Mouse (Mus musculus) CD4-positive helper T cell, adult 2 months (primary cell): ENCODE results near the gene 6030468B19Rik.
A peak's percentile ranks its signal among the peaks of the same experiment; 100 is the strongest.
"Not testable (repeated sequence)": the region's sequence is repeated elsewhere in the genome, so short reads cannot be mapped to it uniquely, and the experiment has no call there.

Experiments
- DNase-seq: peaks from one replicate; pipeline ENCODE4 v3.0.0-alpha.2; 2012; ENCODE audit warnings: low read depth, missing footprints, low spot score

6030468B19Rik gene

DNA sequence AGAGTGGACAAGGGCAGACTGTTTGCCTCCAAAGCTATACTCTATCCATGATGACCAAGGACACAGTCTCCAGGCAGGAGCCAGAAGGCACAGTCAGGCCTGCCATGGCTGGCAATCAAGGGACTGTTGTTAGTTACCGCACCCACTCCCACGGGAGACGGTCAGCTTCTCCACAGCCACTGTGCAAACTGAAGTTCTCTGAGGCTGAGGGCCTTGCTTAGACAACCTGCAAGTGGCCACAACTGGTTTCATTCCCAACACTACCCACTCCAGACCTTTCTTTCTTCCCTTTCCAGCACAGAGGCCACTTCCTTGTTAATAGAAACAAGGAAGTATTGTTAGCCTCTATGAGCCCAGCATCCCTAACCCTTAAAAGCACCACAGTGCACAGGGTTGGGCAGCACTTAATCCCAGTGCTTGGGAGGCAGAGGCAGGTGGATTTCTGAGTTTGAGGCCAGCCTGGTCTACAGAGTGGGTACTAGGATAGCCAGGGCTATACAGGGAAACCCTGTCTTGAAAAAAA is 5.8 kb downstream of the 6030468B19Rik start:
- no peak for DNase-seq

- DNase-seq, result no peak
These were observed 9.3 kb downstream of the 6030468B19Rik start for GRCm38 (mm10) chr11:117806781-117807180.

GRCm38 (mm10) chr11:117809407-117810311 is 12.2 kb downstream of the 6030468B19Rik start, which contains the start of the genes Gm20708 and Syngr2:
Gene Gm20708, plus strand, starts transcription at chr11:117809668.
Gene Syngr2, plus strand, starts transcription at chr11:117809668.
- peak; percentile 77 for DNase-seq

DNA sequence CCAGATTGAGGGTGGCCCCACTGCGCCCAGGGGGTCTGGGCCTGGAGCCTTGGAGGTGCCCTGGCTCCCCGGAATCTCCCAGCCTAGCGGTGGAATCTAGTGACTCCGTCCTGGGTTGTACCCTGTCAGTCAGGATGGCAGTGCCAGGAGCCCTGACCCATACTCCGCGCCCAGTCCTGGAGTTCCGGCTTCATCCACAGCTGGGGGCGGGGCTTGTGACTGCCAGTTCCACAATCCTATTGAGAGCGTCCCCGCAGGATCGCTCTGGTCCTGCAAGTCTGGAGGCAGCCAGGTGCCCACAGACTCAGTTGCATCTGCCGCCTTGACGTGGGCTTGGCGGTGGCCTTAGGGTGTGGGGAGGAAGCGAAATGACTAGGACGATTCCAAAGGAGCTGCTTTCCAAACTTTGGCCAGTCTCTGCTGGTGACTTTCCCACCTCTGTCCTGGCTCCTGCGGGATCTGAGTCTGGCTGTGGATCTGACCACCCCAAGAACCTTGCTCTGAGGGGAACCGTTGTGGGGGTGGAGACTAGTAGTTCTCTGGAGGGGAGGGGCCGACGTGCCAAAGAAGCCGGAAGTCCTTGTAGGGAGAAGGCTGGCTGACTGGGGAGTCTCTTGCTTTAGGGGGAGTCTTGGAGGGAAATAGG is 13.1 kb downstream of the 6030468B19Rik start:
- DNase-seq, result peak; percentile 83

DNA sequence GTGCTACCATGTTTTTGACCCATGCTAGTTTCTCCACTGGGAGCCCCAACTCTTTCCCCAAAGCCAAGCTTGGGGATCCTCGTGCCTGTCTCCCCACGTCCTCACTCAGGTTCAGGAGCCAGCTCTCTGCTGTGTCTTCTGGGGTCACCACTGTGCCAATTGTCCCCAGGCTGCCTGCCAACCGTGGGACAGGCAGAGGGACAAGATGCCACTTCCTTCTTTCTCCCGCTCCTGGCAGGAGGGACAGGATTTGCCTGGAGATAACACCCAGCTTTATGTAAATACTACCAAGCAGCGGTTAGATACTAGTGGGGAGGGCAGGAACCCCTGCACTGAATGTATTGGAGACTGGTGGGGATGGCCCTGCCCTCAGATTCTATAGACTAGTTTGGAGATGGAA is 16.4 kb downstream of the 6030468B19Rik start:
- DNase-seq, result no peak

- no peak for DNase-seq
These were observed 17.4 kb downstream of the 6030468B19Rik start for GRCm38 (mm10) chr11:117814704-117815366.

- not testable (repeated sequence) for DNase-seq
These were observed 18.4 kb downstream of the 6030468B19Rik start for GRCm38 (mm10) chr11:117815850-117816249.

DNA sequence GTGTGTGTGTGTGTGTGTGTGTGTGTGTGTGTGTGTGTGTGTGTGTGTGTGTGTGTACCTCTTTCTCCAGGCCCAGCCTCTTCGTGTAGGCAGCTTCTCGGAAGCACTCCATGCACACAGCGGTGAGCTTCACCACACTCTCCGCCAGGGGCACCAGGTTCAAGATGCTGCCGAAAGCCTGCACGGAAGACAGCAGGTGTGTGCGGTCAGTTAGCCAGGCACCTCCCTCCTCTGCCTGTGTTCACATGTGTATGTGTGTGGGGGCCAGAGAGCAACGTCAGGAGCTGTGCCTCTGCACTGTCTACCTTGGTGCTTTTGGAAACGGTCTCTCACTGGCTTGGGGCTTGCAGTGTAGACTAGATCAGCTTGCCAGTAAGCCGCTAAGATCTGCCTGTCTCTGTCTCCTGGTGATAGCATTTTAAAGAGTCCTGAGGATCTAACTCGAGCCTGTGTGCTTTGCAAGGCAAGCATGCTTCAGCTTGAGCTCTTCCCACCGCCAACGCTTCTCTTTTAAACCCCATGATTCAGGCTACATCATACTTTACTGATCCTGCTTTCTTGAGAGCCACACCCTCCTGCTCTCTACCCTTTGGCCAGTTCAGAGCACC is 19.0 kb downstream of the 6030468B19Rik start:
- DNase-seq, result no peak

GRCm38 (mm10) chr11:117819095-117819494 is 21.6 kb downstream of the 6030468B19Rik start:
- no peak for DNase-seq

- DNase-seq, result no peak
These were observed 22.7 kb downstream of the 6030468B19Rik start for GRCm38 (mm10) chr11:117820173-117820572.

DNA sequence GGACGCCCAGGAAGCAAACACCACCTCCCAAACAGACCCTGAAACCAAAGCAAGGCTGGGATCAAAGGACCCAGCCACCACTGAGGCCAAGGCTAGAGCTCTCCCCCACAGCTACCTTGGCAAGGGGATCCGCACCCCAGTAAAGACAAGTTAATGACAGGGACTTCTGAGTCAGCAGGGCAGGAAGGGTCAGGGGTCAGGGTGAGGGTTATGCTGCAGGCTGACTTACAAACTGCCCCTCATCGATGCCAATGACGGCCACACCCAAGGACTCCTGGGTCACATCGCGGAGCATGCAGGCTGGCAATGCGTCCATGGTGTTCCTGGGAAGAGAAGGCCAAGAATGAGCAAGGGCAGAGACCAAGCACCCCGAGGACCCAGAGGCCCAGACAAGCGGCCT is 24.4 kb downstream of the 6030468B19Rik start:
- DNase-seq, result no peak

GRCm38 (mm10) chr11:117822728-117823241 is 25.3 kb downstream of the 6030468B19Rik start:
- no peak for DNase-seq

DNA sequence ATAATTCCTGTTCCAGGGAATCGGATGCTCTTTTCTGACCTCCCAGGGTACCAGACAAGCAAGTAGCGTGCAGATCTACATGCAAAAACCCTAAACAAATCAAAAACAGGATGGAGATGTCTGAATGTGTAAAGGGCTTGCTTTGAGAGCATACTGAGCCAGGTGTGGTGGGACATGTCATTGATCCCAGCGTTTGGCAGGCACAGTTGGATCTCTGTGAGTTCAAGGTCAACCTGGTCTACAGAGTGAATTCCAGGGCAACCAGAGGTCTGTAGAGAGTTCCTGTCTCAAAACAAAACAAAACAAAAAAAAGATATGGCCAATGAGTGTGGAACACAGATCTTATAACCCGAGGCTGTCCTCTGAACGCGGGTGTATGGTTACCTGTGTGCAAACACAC is 26.0 kb downstream of the 6030468B19Rik start:
- no peak for DNase-seq

GRCm38 (mm10) chr11:117824060-117824969 is 26.9 kb downstream of the 6030468B19Rik start:
- DNase-seq, result peak; percentile 83

DNA sequence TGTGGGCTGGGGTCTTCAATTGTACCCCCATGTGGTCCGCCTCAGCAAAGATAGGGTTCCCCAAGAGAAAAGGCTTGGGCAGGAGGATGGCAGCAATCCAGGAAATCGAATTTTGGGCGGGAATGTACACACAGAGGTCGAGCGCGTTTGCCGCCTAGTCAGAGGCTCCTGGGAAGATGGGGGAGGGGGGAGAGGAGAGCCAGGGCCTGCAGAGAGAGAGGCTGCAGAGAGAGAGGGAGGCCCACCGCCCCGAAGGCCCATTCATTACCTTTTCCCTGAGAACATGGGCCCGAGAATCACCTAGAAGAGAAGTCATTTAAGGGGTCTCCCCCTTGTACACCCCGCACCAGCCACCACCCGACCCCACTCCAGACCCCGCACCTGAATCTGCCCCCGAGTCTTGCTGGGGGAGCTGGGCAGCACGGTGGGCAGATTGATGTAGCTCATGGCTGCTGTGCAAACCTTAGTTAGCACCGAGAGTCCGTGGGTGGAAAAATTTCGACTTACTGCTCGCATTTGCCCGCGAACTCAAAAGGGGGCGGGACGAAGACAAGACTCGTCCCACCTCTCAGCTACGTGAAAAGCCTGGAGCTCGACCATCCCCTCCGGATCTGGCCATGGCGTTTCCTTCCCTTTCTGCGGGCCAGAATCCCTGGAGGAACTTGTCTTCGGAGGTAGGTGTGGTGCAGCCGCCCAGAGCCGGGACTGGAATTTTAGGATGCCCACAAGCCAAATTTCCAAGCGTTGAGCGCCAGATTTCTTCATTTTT is 28.1 kb downstream of the 6030468B19Rik start, which contains the start of the genes Afmid and Tk1:
Gene Afmid (plus strand): TSS at position 592 of the 769 bp plus-strand sequence.
Gene Tk1 (minus strand): TSS at position 760 of the 769 bp plus-strand sequence.
- DNase-seq, result peak; percentile 80

DNA sequence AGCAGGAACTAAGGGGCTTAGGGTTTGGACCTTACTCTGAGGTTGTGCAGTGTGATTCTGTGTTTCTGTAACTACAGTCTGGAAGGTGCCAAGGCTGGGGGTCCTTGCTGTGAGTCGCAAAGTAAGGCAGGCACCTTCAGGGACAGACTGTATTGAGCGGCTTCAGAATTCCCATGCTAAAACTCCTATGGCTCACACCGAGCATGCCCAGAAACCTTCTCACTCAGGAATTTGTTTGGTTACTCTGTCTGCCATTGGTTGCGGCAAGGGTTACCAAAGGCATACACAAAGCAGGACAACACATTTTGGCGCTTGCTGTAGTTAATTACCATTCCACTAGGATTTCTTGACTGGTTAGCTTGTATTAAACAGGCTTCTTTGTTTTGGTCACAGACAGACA is 28.7 kb downstream of the 6030468B19Rik start:
- no peak for DNase-seq

DNA sequence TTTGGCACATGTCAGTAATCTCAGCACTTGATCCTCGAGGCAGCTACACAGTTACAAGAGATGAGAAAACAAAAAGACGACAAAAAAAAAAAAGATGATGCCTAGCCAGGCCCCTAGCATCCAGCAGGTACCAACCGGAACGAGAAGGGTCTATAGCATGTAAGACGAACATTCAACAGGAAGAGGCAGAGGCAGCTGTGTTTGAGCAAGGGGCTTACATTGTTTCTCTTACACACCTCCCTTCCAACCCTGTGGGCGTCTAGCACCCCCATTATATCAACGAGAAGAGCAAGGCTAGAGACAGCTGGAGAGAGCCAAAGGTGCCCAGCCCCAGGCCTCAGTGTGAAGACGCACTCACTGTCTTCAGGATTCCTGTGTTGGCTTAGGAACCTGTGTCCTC is 29.5 kb downstream of the 6030468B19Rik start:
- peak; percentile 21 for DNase-seq

GRCm38 (mm10) chr11:117827386-117827785 is 29.9 kb downstream of the 6030468B19Rik start:
- no peak for DNase-seq
